In genomic region chr15:89373027-89373761, GRCm38 (mm10) we compare ENCODE assay signal across 8 mouse cellular contexts. TPM values are rescaled to one million over a fixed set of nuclear protein-coding genes. Genes with fewer than 3 reads are reported as not detected.
DNase-seq lines count a peak whose midpoint lies in the region; ATAC-seq and TF ChIP-seq lines count a peak whose summit lies in the region.

No protein-coding gene starts in this region.

- peak overlapping the region; percentile 73 for H3K4me3 ChIP-seq in embryonic facial prominence, embryonic 10.5 days
- peak overlapping the region; percentile 68 for H3K4me3 ChIP-seq in intestine, postnatal 0 days (ENCODE audit: low read depth, low read length)
- peak overlapping the region; percentile 76 for H3K4me3 ChIP-seq in midbrain, embryonic 10.5 days

- peak overlapping the region; percentile 94 for H3K27ac ChIP-seq in embryonic facial prominence, embryonic 10.5 days (replicated peaks)
- peak overlapping the region; percentile 93 for H3K27ac ChIP-seq in intestine, postnatal 0 days (ENCODE audit: low read depth, low read length)
- H3K27ac ChIP-seq in midbrain, embryonic 10.5 days (replicated peaks): peak overlapping the region; percentile 95

- H3K36me3 ChIP-seq in embryonic facial prominence, embryonic 10.5 days (replicated peaks): peaks cover 48% of the 10 kb centered on the region
- H3K36me3 ChIP-seq in intestine, postnatal 0 days (ENCODE audit: control insufficient read depth, insufficient read depth): peaks cover 41% of the 10 kb centered on the region
- peaks cover 48% of the 10 kb centered on the region for H3K36me3 ChIP-seq in midbrain, embryonic 10.5 days

- peak; percentile 92 for DNase-seq in adrenal gland, postnatal 10 days
- peak; percentile 86 for DNase-seq in embryonic facial prominence, embryonic 10.5 days (ENCODE audit: low spot score)
- DNase-seq in gonadal fat pad, adult 2 months (ENCODE audit: low read depth): peak; percentile 28
- DNase-seq in left cerebral cortex, postnatal 36 days (ENCODE audit: low spot score in 2 of 2): peak; percentile 82
- DNase-seq in midbrain, embryonic 10.5 days (ENCODE audit: low spot score): peak; percentile 77
- peak; percentile 90 for DNase-seq in right cerebral cortex, postnatal 4 days
- DNase-seq in yolk sac, embryonic 10.5 days (ENCODE audit: low spot score): peak; percentile 88

- peak overlapping the region; percentile 72 for H3K9ac ChIP-seq in intestine, postnatal 0 days (ENCODE audit: low read depth, low read length)

- H3K4me1 ChIP-seq in embryonic facial prominence, embryonic 10.5 days: peaks cover 46% of the 10 kb centered on the region
- peaks cover 3% of the 10 kb centered on the region; the same call in 1 of the 2 replicates for H3K4me1 ChIP-seq in intestine, postnatal 0 days (replicated peaks; ENCODE audit: control insufficient read depth, insufficient read depth, low read length)
- peaks cover 38% of the 10 kb centered on the region for H3K4me1 ChIP-seq in midbrain, embryonic 10.5 days

- H3K4me2 ChIP-seq in intestine, postnatal 0 days (replicated peaks; ENCODE audit: low read depth): peak overlapping the region; percentile 89

- H3K27me3 ChIP-seq in embryonic facial prominence, embryonic 10.5 days (replicated peaks; ENCODE audit: low read depth, poor library complexity, severe bottlenecking): peaks cover 37% of the 10 kb centered on the region
- H3K27me3 ChIP-seq in intestine, postnatal 0 days (replicated peaks; ENCODE audit: control insufficient read depth, insufficient read depth, low read length): peaks cover 22% of the 10 kb centered on the region
- H3K27me3 ChIP-seq in midbrain, embryonic 10.5 days (ENCODE audit: low read depth, poor library complexity, severe bottlenecking): peaks cover 35% of the 10 kb centered on the region

- peak; percentile 77 for TF ChIP-seq CTCF in intestine, postnatal 0 days (IDR thresholded peaks at IDR 0.05; ENCODE audit: low read depth)

- 2% methylated on average over 35 of the region's 35 CpGs for WGBS in embryonic facial prominence, embryonic 10.5 days
- WGBS in intestine, postnatal 0 days: 1% methylated on average over 35 of the region's 35 CpGs
- 3% methylated on average over 35 of the region's 35 CpGs for WGBS in midbrain, embryonic 10.5 days

- peak; percentile 83 for ATAC-seq in intestine, postnatal 0 days

- H3K9me3 ChIP-seq in embryonic facial prominence, embryonic 10.5 days: no peaks in the 10 kb centered on the region
- no peaks in the 10 kb centered on the region for H3K9me3 ChIP-seq in intestine, postnatal 0 days (ENCODE audit: control insufficient read depth)
- no peaks in the 10 kb centered on the region for H3K9me3 ChIP-seq in midbrain, embryonic 10.5 days (replicated peaks)

- intact Hi-C loops in left cerebral cortex, postnatal 36 days (cut with DNase I): loop anchor here (1.0 to 5.0 kb wide), 3 partner anchors 18 to 56 kb away; partner anchors contain the start of genes C730034F03Rik, Chkb, Cpt1b and Gm44502

RNA-seq across cellular contexts. Expression of gene Sco2, which starts 0.5 kb away (rescaled TPM):
- total RNA-seq in adrenal gland, postnatal 10 days (2021): 10 to 100 TPM; 34.7 to 43.7 TPM
- polyA plus RNA-seq in embryonic facial prominence, embryonic 10.5 days (2016; fragmentation: Nextera tagmentation; extraction: Ambion mirVana): 5.3 and 8.5 TPM in 2 replicates
- polyA plus RNA-seq in gonadal fat pad, adult 2 months (2012; rRNA removed): 25.6 and 29.8 TPM in 2 replicates
- polyA plus RNA-seq in intestine, postnatal 0 days (2015; fragmentation: Nextera tagmentation; extraction: Ambion mirVana): 14.6 and 18.0 TPM in 2 replicates
- 10 to 100 TPM; 24.0 to 32.2 TPM for total RNA-seq in left cerebral cortex, postnatal 36 days (2021)
- polyA plus RNA-seq in midbrain, embryonic 10.5 days (2016; fragmentation: Nextera tagmentation; extraction: Ambion mirVana): 6.4 and 7.1 TPM in 2 replicates

RNA-seq across cellular contexts. Expression of gene Tymp, which starts 3.6 kb away (rescaled TPM):
- total RNA-seq in adrenal gland, postnatal 10 days (2021): 1 to 10 TPM; 3.4 to 9.8 TPM
- 0.98 and 1.5 TPM in 2 replicates for polyA plus RNA-seq in embryonic facial prominence, embryonic 10.5 days (2016; fragmentation: Nextera tagmentation; extraction: Ambion mirVana)
- 2.3 and 3.1 TPM in 2 replicates for polyA plus RNA-seq in gonadal fat pad, adult 2 months (2012; rRNA removed)
- 3.6 and 4.8 TPM in 2 replicates for polyA plus RNA-seq in intestine, postnatal 0 days (2015; fragmentation: Nextera tagmentation; extraction: Ambion mirVana)
- total RNA-seq in left cerebral cortex, postnatal 36 days (2021): 1 to 10 TPM; 1.2 to 1.5 TPM
- polyA plus RNA-seq in midbrain, embryonic 10.5 days (2016; fragmentation: Nextera tagmentation; extraction: Ambion mirVana): 1.5 and 1.6 TPM in 2 replicates

RNA-seq across cellular contexts. Expression of gene Odf3b, which starts 5.9 kb away (rescaled TPM):
- total RNA-seq in adrenal gland, postnatal 10 days (2021): 1 to 10 TPM; 1.4 to 1.5 TPM
- polyA plus RNA-seq in embryonic facial prominence, embryonic 10.5 days (2016; fragmentation: Nextera tagmentation; extraction: Ambion mirVana): 0.40 and 0.57 TPM in 2 replicates
- polyA plus RNA-seq in gonadal fat pad, adult 2 months (2012; rRNA removed): 12.0 TPM in 2 replicates
- 2.1 and 3.2 TPM in 2 replicates for polyA plus RNA-seq in intestine, postnatal 0 days (2015; fragmentation: Nextera tagmentation; extraction: Ambion mirVana)
- 1 to 10 TPM in 1 of 2 experiments, under 1 TPM in 1; 0.66 to 1.9 TPM for total RNA-seq in left cerebral cortex, postnatal 36 days (2021)
- polyA plus RNA-seq in midbrain, embryonic 10.5 days (2016; fragmentation: Nextera tagmentation; extraction: Ambion mirVana): 0.11 and 0.99 TPM in 2 replicates

RNA-seq across cellular contexts. Expression of gene Klhdc7b, which starts 11.5 kb away (rescaled TPM):
- under 1 TPM in 1 of 2 experiments, not detected in 1; 0.06 TPM for total RNA-seq in adrenal gland, postnatal 10 days (2021)
- not detected in 2 replicates for polyA plus RNA-seq in embryonic facial prominence, embryonic 10.5 days (2016; fragmentation: Nextera tagmentation; extraction: Ambion mirVana)
- polyA plus RNA-seq in gonadal fat pad, adult 2 months (2012; rRNA removed): 0.04 and 0.08 TPM in 2 replicates
- not detected in 2 replicates for polyA plus RNA-seq in intestine, postnatal 0 days (2015; fragmentation: Nextera tagmentation; extraction: Ambion mirVana)
- under 1 TPM; 0.39 to 0.41 TPM for total RNA-seq in left cerebral cortex, postnatal 36 days (2021)
- not detected in 2 replicates for polyA plus RNA-seq in midbrain, embryonic 10.5 days (2016; fragmentation: Nextera tagmentation; extraction: Ambion mirVana)

RNA-seq across cellular contexts. Expression of gene Ncaph2, which starts 17.7 kb away (rescaled TPM):
- 100 to 1,000 TPM in 1 of 2 experiments, 10 to 100 TPM in 1; 89.2 to 103 TPM for total RNA-seq in adrenal gland, postnatal 10 days (2021)
- polyA plus RNA-seq in embryonic facial prominence, embryonic 10.5 days (2016; fragmentation: Nextera tagmentation; extraction: Ambion mirVana): 180 and 188 TPM in 2 replicates
- 104 and 155 TPM in 2 replicates for polyA plus RNA-seq in gonadal fat pad, adult 2 months (2012; rRNA removed)
- 55.2 and 65.2 TPM in 2 replicates for polyA plus RNA-seq in intestine, postnatal 0 days (2015; fragmentation: Nextera tagmentation; extraction: Ambion mirVana)
- total RNA-seq in left cerebral cortex, postnatal 36 days (2021): 100 to 1,000 TPM in 1 of 2 experiments, 10 to 100 TPM in 1; 89.8 to 109 TPM
- polyA plus RNA-seq in midbrain, embryonic 10.5 days (2016; fragmentation: Nextera tagmentation; extraction: Ambion mirVana): 191 and 197 TPM in 2 replicates

Comparison
In these comparisons a context has a peak if more than half of its experiments do, and no peak if none do; other contexts are left out.
1. Peak in every context shown above with its lines: DNase-seq, ATAC-seq, H3K4me3 ChIP-seq and H3K27ac ChIP-seq.
2. DNase-seq: peak in every context shown above with its lines; median percentile 92 in adrenal gland, postnatal 10 days; 90 in right cerebral cortex, postnatal 4 days; 88 in yolk sac, embryonic 10.5 days; 86 in embryonic facial prominence, embryonic 10.5 days; 82 in left cerebral cortex, postnatal 36 days; 77 in midbrain, embryonic 10.5 days; 28 in gonadal fat pad, adult 2 months.